In genomic region chr9:101404034-101404433, GRCm38 (mm10) we compare ENCODE assay signal across 8 mouse cellular contexts.
"Had no signal": no experiment of that assay in that cellular context is flagged by ENCODE, and none has a peak within 500 bp of the region (broad histone marks: within the 10 kb centered on the region; RNA-seq: fewer than 3 reads in every experiment).

No protein-coding gene starts in this region.

- H3K27me3 ChIP-seq: neural tube, embryonic 13.5 days; stomach, embryonic 15.5 days had no signal

- H3K4me3 ChIP-seq: limb, embryonic 13.5 days; neural tube, embryonic 13.5 days; stomach, embryonic 15.5 days had no signal

- H3K4me1 ChIP-seq: stomach, embryonic 15.5 days had no signal

- H3K9me3 ChIP-seq: limb, embryonic 13.5 days; neural tube, embryonic 13.5 days; stomach, embryonic 15.5 days had no signal

- H3K9ac ChIP-seq: limb, embryonic 13.5 days; liver, embryonic 14.5 days; neural tube, embryonic 13.5 days; stomach, embryonic 15.5 days had no signal

- H3K4me2 ChIP-seq: limb, embryonic 13.5 days; neural tube, embryonic 13.5 days; stomach, embryonic 15.5 days had no signal

- H3K27ac ChIP-seq: limb, embryonic 13.5 days; liver, embryonic 14.5 days; stomach, embryonic 15.5 days had no signal

- DNase-seq: kidney, postnatal 14 days; lung, adult 18-20 months; thymus, adult 2 months; thymus, postnatal 25 days had no signal

- H3K36me3 ChIP-seq: limb, embryonic 13.5 days; neural tube, embryonic 13.5 days; stomach, embryonic 15.5 days had no signal
